Mouse (Mus musculus): ENCODE results near the gene Dnajb12. TPM values are rescaled to one million over a fixed set of nuclear protein-coding genes. Genes with fewer than 3 reads are reported as not detected.

Dnajb12 gene
- polyA plus RNA-seq, 1 experiment from 2014 or later, result 27.4 TPM

GRCm38 (mm10) chr10:59896911-59897331 is 17.6 kb downstream of the Dnajb12 start:
- H3K4me3 ChIP-seq (ENCODE audit: low read depth, low read length), result no peak overlapping the region
- H3K27ac ChIP-seq (ENCODE audit: low read depth, low read length), result peak overlapping the region; percentile 40; the same call in 1 of the 2 replicates
- ATAC-seq (replicated peaks; ENCODE audit: low FRiP score) (no peak), DNase-seq (ENCODE audit: low spot score) (no peak)
- H3K4me1 ChIP-seq (replicated peaks; ENCODE audit: control insufficient read depth, insufficient read depth, low read length), result peaks cover 46% of the 10 kb centered on the region
- peaks cover 34% of the 10 kb centered on the region for H3K36me3 ChIP-seq (ENCODE audit: control insufficient read depth, insufficient read depth, low read length)
- 41% methylated on average over 3 of the region's 3 CpGs for WGBS
- H3K9me3 ChIP-seq (ENCODE audit: control insufficient read depth, low read length), result no peaks in the 10 kb centered on the region
- no peaks in the 10 kb centered on the region for H3K27me3 ChIP-seq (replicated peaks; ENCODE audit: control insufficient read depth, insufficient read depth, low read length)
- H3K9ac ChIP-seq (ENCODE audit: low read depth, low read length), result no peak overlapping the region
- H3K4me2 ChIP-seq, result no peak overlapping the region

GRCm38 (mm10) chr10:59897511-59897910 is 18.2 kb downstream of the Dnajb12 start:
- Histone ChIP-seq H3K36me3 (ENCODE audit: control insufficient read depth, insufficient read depth, low read length) (peaks cover 30% of the 10 kb centered on the region), H3K27ac (ENCODE audit: low read depth, low read length) (peak overlapping the region; percentile 40; the same call in 1 of the 2 replicates), H3K27me3 (replicated peaks; ENCODE audit: control insufficient read depth, insufficient read depth, low read length) (no peaks in the 10 kb centered on the region), H3K9ac (ENCODE audit: low read depth, low read length) (no peak overlapping the region), H3K9me3 (ENCODE audit: control insufficient read depth, low read length) (no peaks in the 10 kb centered on the region), H3K4me2 (no peak overlapping the region), H3K4me3 (ENCODE audit: low read depth, low read length) (no peak overlapping the region), H3K4me1 (replicated peaks; ENCODE audit: control insufficient read depth, insufficient read depth, low read length) (peaks cover 46% of the 10 kb centered on the region)
- ATAC-seq (replicated peaks; ENCODE audit: low FRiP score) (no peak), DNase-seq (ENCODE audit: low spot score) (no peak)
- 57% methylated on average over 5 of the region's 5 CpGs for WGBS

- no peaks in the 10 kb centered on the region for H3K27me3 ChIP-seq (replicated peaks; ENCODE audit: control insufficient read depth, insufficient read depth, low read length)
- 80% methylated on average over 9 of the region's 9 CpGs for WGBS
- H3K4me3 ChIP-seq (ENCODE audit: low read depth, low read length), result no peak overlapping the region
- peaks cover 49% of the 10 kb centered on the region for H3K4me1 ChIP-seq (replicated peaks; ENCODE audit: control insufficient read depth, insufficient read depth, low read length)
- H3K9me3 ChIP-seq (ENCODE audit: control insufficient read depth, low read length), result no peaks in the 10 kb centered on the region
- ATAC-seq (replicated peaks; ENCODE audit: low FRiP score), result no peak
- no peak for DNase-seq (ENCODE audit: low spot score)
- peak overlapping the region; percentile 62 for H3K4me2 ChIP-seq
- peak overlapping the region; percentile 67 for H3K9ac ChIP-seq (ENCODE audit: low read depth, low read length)
- H3K36me3 ChIP-seq (ENCODE audit: control insufficient read depth, insufficient read depth, low read length), result peaks cover 28% of the 10 kb centered on the region
- H3K27ac ChIP-seq (ENCODE audit: low read depth, low read length), result peak overlapping the region; percentile 95
These were observed 18.9 kb downstream of the Dnajb12 start for GRCm38 (mm10) chr10:59898180-59898778.

- ATAC-seq (replicated peaks; ENCODE audit: low FRiP score) (peak; percentile 56), DNase-seq (ENCODE audit: low spot score) (no peak)
- peak overlapping the region; percentile 62 for H3K4me2 ChIP-seq
- peak overlapping the region; percentile 95 for H3K27ac ChIP-seq (ENCODE audit: low read depth, low read length)
- 38% methylated on average over 2 of the region's 2 CpGs for WGBS
- no peaks in the 10 kb centered on the region for H3K9me3 ChIP-seq (ENCODE audit: control insufficient read depth, low read length)
- peak overlapping the region; percentile 30; the same call in 1 of the 2 replicates for H3K4me3 ChIP-seq (ENCODE audit: low read depth, low read length)
- peaks cover 26% of the 10 kb centered on the region for H3K36me3 ChIP-seq (ENCODE audit: control insufficient read depth, insufficient read depth, low read length)
- H3K4me1 ChIP-seq (replicated peaks; ENCODE audit: control insufficient read depth, insufficient read depth, low read length), result peaks cover 51% of the 10 kb centered on the region
- peak overlapping the region; percentile 67 for H3K9ac ChIP-seq (ENCODE audit: low read depth, low read length)
- H3K27me3 ChIP-seq (replicated peaks; ENCODE audit: control insufficient read depth, insufficient read depth, low read length), result no peaks in the 10 kb centered on the region
These were observed 19.6 kb downstream of the Dnajb12 start for GRCm38 (mm10) chr10:59898935-59899334.

- Histone ChIP-seq H3K4me1 (replicated peaks; ENCODE audit: control insufficient read depth, insufficient read depth, low read length) (peaks cover 51% of the 10 kb centered on the region), H3K4me2 (peak overlapping the region; percentile 62), H3K27me3 (replicated peaks; ENCODE audit: control insufficient read depth, insufficient read depth, low read length) (no peaks in the 10 kb centered on the region), H3K27ac (ENCODE audit: low read depth, low read length) (peak overlapping the region; percentile 95), H3K4me3 (ENCODE audit: low read depth, low read length) (peak overlapping the region; percentile 30), H3K36me3 (ENCODE audit: control insufficient read depth, insufficient read depth, low read length) (peaks cover 22% of the 10 kb centered on the region), H3K9me3 (ENCODE audit: control insufficient read depth, low read length) (no peaks in the 10 kb centered on the region), H3K9ac (ENCODE audit: low read depth, low read length) (peak overlapping the region; percentile 67)
- 16% methylated on average over 21 of the region's 21 CpGs for WGBS
- ATAC-seq (replicated peaks; ENCODE audit: low FRiP score), result peak; percentile 93
- peak; percentile 83 for DNase-seq (ENCODE audit: low spot score)
These were observed 20.2 kb downstream of the Dnajb12 start for GRCm38 (mm10) chr10:59899341-59900173.

GRCm38 (mm10) chr10:59900174-59900435 is 20.7 kb downstream of the Dnajb12 start:
- ATAC-seq (replicated peaks; ENCODE audit: low FRiP score), result no peak
- 67% methylated on average over 4 of the region's 4 CpGs for WGBS
- Histone ChIP-seq H3K4me1 (replicated peaks; ENCODE audit: control insufficient read depth, insufficient read depth, low read length) (peaks cover 47% of the 10 kb centered on the region), H3K27me3 (replicated peaks; ENCODE audit: control insufficient read depth, insufficient read depth, low read length) (no peaks in the 10 kb centered on the region), H3K36me3 (ENCODE audit: control insufficient read depth, insufficient read depth, low read length) (peaks cover 20% of the 10 kb centered on the region), H3K4me3 (ENCODE audit: low read depth, low read length) (no peak overlapping the region), H3K9me3 (ENCODE audit: control insufficient read depth, low read length) (no peaks in the 10 kb centered on the region), H3K27ac (ENCODE audit: low read depth, low read length) (peak overlapping the region; percentile 95), H3K4me2 (peak overlapping the region; percentile 62), H3K9ac (ENCODE audit: low read depth, low read length) (peak overlapping the region; percentile 34)
- no peak for DNase-seq (ENCODE audit: low spot score)

GRCm38 (mm10) chr10:59900939-59901338 is 21.6 kb downstream of the Dnajb12 start:
- ATAC-seq (replicated peaks; ENCODE audit: low FRiP score) (no peak), DNase-seq (ENCODE audit: low spot score) (no peak)
- 43% methylated on average over 4 of the region's 4 CpGs for WGBS
- Histone ChIP-seq H3K9ac (ENCODE audit: low read depth, low read length) (no peak overlapping the region), H3K27ac (ENCODE audit: low read depth, low read length) (no peak overlapping the region), H3K27me3 (replicated peaks; ENCODE audit: control insufficient read depth, insufficient read depth, low read length) (no peaks in the 10 kb centered on the region), H3K4me1 (replicated peaks; ENCODE audit: control insufficient read depth, insufficient read depth, low read length) (peaks cover 46% of the 10 kb centered on the region), H3K4me2 (no peak overlapping the region), H3K36me3 (ENCODE audit: control insufficient read depth, insufficient read depth, low read length) (peaks cover 15% of the 10 kb centered on the region), H3K4me3 (ENCODE audit: low read depth, low read length) (no peak overlapping the region), H3K9me3 (ENCODE audit: control insufficient read depth, low read length) (no peaks in the 10 kb centered on the region)

GRCm38 (mm10) chr10:59901463-59901862 is 22.1 kb downstream of the Dnajb12 start:
- H3K9ac ChIP-seq (ENCODE audit: low read depth, low read length), result no peak overlapping the region
- 81% methylated on average over 1 of the region's 1 CpGs for WGBS
- no peak overlapping the region for H3K27ac ChIP-seq (ENCODE audit: low read depth, low read length)
- H3K4me3 ChIP-seq (ENCODE audit: low read depth, low read length), result no peak overlapping the region
- H3K36me3 ChIP-seq (ENCODE audit: control insufficient read depth, insufficient read depth, low read length), result peaks cover 10% of the 10 kb centered on the region; the same call in 1 of the 2 replicates
- H3K4me1 ChIP-seq (replicated peaks; ENCODE audit: control insufficient read depth, insufficient read depth, low read length), result peaks cover 46% of the 10 kb centered on the region
- H3K4me2 ChIP-seq, result no peak overlapping the region
- ATAC-seq (replicated peaks; ENCODE audit: low FRiP score) (no peak), DNase-seq (ENCODE audit: low spot score) (no peak)
- no peaks in the 10 kb centered on the region for H3K27me3 ChIP-seq (replicated peaks; ENCODE audit: control insufficient read depth, insufficient read depth, low read length)
- H3K9me3 ChIP-seq (ENCODE audit: control insufficient read depth, low read length), result no peaks in the 10 kb centered on the region
